Mouse (Mus musculus) natural killer cell, adult 2 months (primary cell): Measurements from ENCODE around the gene Scyl2.

Experiments
- DNase-seq, 2 experiments: peaks; one replicate each; pipeline ENCODE4 v3.0.0; 2022; ENCODE audit warnings: low spot score in 2 of 2

The Scyl2 gene

DNA sequence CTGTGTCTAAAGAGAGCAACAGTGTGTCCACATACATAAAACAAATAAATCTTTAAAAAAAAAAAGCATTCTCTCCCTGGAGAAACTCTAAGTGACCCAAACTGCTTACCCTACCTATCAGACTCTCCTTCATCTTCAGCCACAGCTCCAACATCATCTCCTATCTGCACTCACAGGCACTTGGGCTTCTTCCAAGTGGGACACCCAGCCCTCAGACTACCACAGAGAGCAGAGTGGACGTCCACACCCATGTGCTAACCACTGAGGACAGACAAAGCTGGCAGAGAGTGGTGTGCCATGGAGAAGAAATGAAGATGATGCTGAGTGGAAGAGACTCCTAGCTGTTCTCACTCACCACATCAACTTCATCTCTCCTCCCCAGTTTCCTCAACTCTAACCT lies 90.6 kb downstream of the Scyl2 start:
- DNase-seq, result no peak

DNA sequence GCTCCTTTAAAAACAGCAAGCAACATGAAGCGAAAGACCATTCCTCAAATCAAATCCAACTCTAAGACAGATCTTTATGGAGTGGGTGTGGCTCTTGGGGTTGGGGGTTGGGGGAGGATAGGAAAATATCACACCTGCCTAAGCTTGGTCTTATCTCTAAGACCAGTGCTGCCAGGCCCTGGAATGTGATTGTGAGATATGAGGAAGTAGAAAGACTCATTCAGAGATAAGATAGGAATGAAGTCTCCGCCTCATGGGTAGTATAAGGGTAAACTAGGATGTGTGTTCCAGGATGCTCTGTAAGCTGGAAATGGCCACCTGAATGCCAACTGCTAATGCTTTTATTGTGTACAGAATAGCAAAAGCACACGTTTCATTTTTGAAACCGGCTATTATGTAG lies 91.8 kb downstream of the Scyl2 start:
- no peak for DNase-seq

DNA sequence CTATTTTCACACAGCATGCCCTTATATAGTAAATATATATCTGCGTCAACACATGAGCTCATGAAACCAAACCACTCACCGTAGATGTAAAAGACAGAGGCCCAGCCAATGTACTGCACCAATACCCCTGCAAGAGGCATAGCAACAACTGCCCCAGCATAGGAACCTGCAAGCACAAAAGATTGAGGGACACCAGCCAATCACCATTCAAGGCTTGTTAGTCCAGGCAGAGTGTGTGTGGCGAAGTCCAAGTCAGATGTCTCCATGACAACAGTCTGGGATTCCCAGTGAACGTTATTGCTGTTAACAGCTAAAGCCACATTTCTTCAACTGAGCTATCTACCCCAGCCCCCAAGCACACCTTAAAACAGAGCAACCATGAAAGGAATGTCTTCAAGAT lies 93.3 kb downstream of the Scyl2 start:
- DNase-seq, result no peak

DNA sequence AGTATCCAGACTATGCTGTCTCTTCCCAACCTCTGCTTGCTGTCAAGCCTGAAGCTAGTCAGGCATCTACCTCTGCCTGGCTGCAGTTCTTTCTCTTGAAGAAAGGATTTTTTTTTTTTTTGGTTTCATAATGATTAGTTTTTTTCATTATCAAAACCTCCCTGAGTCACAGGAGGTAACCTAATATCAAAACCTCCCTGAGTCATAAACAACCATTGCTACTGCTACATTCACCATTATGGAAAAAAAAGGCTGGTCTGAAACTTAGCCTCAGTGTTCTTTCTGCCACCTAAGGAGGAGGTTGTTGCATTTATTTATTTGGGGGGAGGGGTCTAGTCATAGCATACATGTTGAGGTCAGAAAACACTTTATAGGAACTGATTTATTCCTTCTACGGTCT lies 96.2 kb downstream of the Scyl2 start:
- DNase-seq, result no peak
